Mouse (Mus musculus): ENCODE results near the gene Ppp1r9a. TPM values are rescaled to one million over a fixed set of nuclear protein-coding genes. Genes with fewer than 3 reads are reported as not detected.

Ppp1r9a gene
- polyA plus RNA-seq, 1 experiment: 1.1 TPM

DNA sequence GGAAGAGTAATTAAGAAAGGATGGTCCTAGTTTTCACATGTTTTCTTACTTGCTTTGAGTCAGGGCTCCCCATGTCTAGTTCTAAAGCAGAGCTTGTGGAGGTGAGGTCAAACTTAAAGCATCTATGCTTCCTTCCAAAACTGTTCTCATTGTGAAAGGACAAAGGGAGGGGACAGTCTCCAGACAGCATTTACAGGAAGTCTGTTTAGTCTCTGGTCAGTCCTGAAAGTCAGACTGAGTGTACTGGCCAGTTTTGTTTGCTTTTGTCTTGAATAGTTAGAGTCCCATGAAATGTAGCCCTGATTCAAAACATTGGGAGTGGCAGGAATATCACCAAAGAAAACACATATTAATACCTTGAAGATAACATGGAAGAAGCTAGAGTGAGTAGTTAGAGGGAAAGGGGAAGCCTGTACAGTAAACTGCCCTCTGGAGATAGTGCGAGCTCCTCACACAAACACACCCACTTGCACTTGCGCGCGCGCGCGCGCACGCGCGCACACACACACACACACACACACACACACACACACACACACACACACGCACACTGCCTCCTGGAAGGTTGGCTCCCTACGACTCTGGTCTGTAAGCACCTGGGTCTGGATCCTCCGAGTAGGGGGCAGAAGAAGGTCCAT is 260.9 kb downstream of the Ppp1r9a start:
- H3K36me3 ChIP-seq (ENCODE audit: control insufficient read depth, insufficient read depth, low read length): no peaks in the 10 kb centered on the region
- no peaks in the 10 kb centered on the region for H3K4me1 ChIP-seq (ENCODE audit: control insufficient read depth, insufficient read depth, insufficient read length, low read length)
- no peak overlapping the region for H3K4me3 ChIP-seq (ENCODE audit: low read depth, low read length)
- TF ChIP-seq CTCF (IDR thresholded peaks at IDR 0.05; ENCODE audit: extremely low read depth, insufficient read length, insufficient replicate concordance, low read depth, low read length) (no peak), POLR2A (IDR thresholded peaks at IDR 0.05; ENCODE audit: low read depth, low read length) (no peak)
- H3K27me3 ChIP-seq (ENCODE audit: control insufficient read depth, insufficient read depth, low read length): no peaks in the 10 kb centered on the region
- no peak overlapping the region for H3K27ac ChIP-seq (ENCODE audit: insufficient read depth, low read depth, low read length)
- 94% methylated on average over 14 of the region's 14 CpGs for WGBS

DNA sequence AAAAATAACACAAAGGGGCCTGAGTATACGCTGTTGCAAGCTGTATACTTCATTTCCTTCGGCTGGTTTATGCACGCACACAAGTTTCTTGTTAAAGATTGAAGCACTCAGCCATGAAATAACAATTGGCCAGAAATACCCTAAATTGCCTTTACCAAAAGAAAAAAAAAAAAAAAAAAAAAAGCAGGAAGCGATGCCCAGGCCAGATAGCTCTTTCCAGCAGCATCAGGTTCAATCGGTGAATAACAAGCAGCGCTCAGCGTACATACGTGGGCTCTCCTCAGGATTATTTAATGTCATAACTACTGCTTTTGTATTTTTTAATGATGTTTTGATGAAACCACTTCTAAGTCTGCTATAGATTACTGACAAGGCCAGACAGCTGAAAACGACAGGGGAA is 262.1 kb downstream of the Ppp1r9a start:
- H3K4me3 ChIP-seq (ENCODE audit: low read depth, low read length): no peak overlapping the region
- 87% methylated on average over 9 of the region's 9 CpGs for WGBS
- no peaks in the 10 kb centered on the region for H3K36me3 ChIP-seq (ENCODE audit: control insufficient read depth, insufficient read depth, low read length)
- H3K4me1 ChIP-seq (ENCODE audit: control insufficient read depth, insufficient read depth, insufficient read length, low read length): no peaks in the 10 kb centered on the region
- H3K27me3 ChIP-seq (ENCODE audit: control insufficient read depth, insufficient read depth, low read length): no peaks in the 10 kb centered on the region
- no peak overlapping the region for H3K27ac ChIP-seq (ENCODE audit: insufficient read depth, low read depth, low read length)
- TF ChIP-seq CTCF (IDR thresholded peaks at IDR 0.05; ENCODE audit: extremely low read depth, insufficient read length, insufficient replicate concordance, low read depth, low read length) (no peak), POLR2A (IDR thresholded peaks at IDR 0.05; ENCODE audit: low read depth, low read length) (no peak)

DNA sequence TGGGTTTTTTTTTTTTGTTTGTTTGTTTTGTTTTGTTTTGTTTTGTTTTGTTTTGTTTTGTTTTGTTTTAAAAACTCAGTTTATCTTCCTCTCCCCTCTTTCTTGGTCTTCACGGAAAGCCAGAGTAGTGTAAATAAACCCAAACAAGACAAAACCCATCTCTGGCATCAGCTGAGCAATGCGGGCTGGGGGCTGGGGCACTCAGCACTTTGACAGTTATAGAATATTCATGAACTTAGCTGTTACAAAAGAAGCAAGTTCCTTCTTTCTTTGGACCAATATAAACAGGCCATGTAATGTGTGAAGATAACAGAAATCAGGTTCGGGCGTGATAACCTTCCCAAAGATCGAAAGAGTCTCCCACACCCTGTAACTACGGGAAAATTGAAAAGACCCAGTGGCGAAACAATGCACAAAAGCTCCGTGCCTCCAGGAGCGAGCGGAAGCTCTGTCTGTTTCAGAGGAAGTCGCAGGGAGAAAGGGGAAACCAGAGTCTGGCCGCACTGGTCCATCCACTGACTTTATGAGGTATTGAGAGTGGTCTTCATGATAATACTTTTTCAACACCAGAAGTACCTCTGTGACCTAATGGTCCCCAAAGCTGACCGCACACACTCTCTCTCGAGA is 264.4 kb downstream of the Ppp1r9a start:
- TF ChIP-seq POLR2A (IDR thresholded peaks at IDR 0.05; ENCODE audit: low read depth, low read length): no peak
- TF ChIP-seq CTCF (IDR thresholded peaks at IDR 0.05; ENCODE audit: extremely low read depth, insufficient read length, insufficient replicate concordance, low read depth, low read length): no peak
- WGBS: 52% methylated on average over 14 of the region's 14 CpGs
- H3K27me3 ChIP-seq (ENCODE audit: control insufficient read depth, insufficient read depth, low read length): no peaks in the 10 kb centered on the region
- no peaks in the 10 kb centered on the region for H3K4me1 ChIP-seq (ENCODE audit: control insufficient read depth, insufficient read depth, insufficient read length, low read length)
- no peak overlapping the region for H3K4me3 ChIP-seq (ENCODE audit: low read depth, low read length)
- H3K36me3 ChIP-seq (ENCODE audit: control insufficient read depth, insufficient read depth, low read length): no peaks in the 10 kb centered on the region
- H3K27ac ChIP-seq (ENCODE audit: insufficient read depth, low read depth, low read length): no peak overlapping the region

- no peak for TF ChIP-seq POLR2A (IDR thresholded peaks at IDR 0.05; ENCODE audit: low read depth, low read length)
- no peak for TF ChIP-seq CTCF (IDR thresholded peaks at IDR 0.05; ENCODE audit: extremely low read depth, insufficient read length, insufficient replicate concordance, low read depth, low read length)
- Histone ChIP-seq H3K4me3 (ENCODE audit: low read depth, low read length) (no peak overlapping the region), H3K27ac (ENCODE audit: insufficient read depth, low read depth, low read length) (no peak overlapping the region), H3K27me3 (ENCODE audit: control insufficient read depth, insufficient read depth, low read length) (no peaks in the 10 kb centered on the region), H3K4me1 (ENCODE audit: control insufficient read depth, insufficient read depth, insufficient read length, low read length) (no peaks in the 10 kb centered on the region), H3K36me3 (ENCODE audit: control insufficient read depth, insufficient read depth, low read length) (no peaks in the 10 kb centered on the region)
- 88% methylated on average over 9 of the region's 9 CpGs for WGBS
Measured at GRCm38 (mm10) chr6:5168158-5168557, 265.4 kb downstream of the Ppp1r9a start.

DNA sequence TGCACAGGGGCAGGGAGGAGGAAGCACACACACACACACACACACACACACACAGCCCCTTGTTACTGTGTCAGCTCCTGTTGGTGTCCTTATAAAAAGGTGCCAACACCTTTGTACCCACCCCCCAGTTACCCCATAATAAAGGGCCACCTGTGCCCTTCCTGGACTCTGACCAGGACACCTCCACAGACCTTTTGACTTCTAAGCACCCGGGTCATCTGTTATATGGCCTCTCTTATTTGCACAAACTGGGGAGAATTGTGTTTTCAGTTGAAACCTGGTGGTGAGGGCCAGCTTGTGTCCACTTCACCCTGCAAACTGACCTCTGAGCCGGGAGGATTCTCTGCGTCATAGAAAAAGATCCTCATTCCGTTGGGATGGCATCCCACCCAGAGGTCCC is 268.7 kb downstream of the Ppp1r9a start:
- Histone ChIP-seq H3K27ac (ENCODE audit: insufficient read depth, low read depth, low read length) (no peak overlapping the region), H3K36me3 (ENCODE audit: control insufficient read depth, insufficient read depth, low read length) (no peaks in the 10 kb centered on the region), H3K4me3 (ENCODE audit: low read depth, low read length) (no peak overlapping the region), H3K4me1 (ENCODE audit: control insufficient read depth, insufficient read depth, insufficient read length, low read length) (no peaks in the 10 kb centered on the region), H3K27me3 (ENCODE audit: control insufficient read depth, insufficient read depth, low read length) (no peaks in the 10 kb centered on the region)
- 58% methylated on average over 4 of the region's 4 CpGs for WGBS
- TF ChIP-seq POLR2A (IDR thresholded peaks at IDR 0.05; ENCODE audit: low read depth, low read length): no peak
- TF ChIP-seq CTCF (IDR thresholded peaks at IDR 0.05; ENCODE audit: extremely low read depth, insufficient read length, insufficient replicate concordance, low read depth, low read length): no peak

DNA sequence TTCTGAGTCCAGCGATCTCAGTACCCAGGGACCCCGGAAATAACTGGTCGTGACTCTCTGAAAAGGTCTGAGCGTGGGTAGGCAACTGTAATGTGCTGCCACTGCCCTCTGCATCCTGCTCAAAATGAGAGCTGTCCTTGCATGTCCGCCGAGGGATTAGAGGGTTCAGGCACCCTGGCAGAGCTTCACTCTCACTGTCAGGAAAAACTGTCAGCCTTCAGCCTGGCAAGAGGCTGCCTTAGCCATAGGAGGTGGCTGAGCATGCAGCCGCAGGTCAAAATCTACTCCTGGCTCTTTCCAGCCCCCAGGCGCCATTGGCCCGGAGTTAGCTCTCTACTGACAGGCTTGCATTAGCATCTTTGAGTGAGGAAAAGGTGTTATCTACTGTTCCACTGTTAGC is 269.9 kb downstream of the Ppp1r9a start:
- no peak for TF ChIP-seq POLR2A (IDR thresholded peaks at IDR 0.05; ENCODE audit: low read depth, low read length)
- TF ChIP-seq CTCF (IDR thresholded peaks at IDR 0.05; ENCODE audit: extremely low read depth, insufficient read length, insufficient replicate concordance, low read depth, low read length): no peak
- no peak overlapping the region for H3K27ac ChIP-seq (ENCODE audit: insufficient read depth, low read depth, low read length)
- H3K4me1 ChIP-seq (ENCODE audit: control insufficient read depth, insufficient read depth, insufficient read length, low read length): no peaks in the 10 kb centered on the region
- 83% methylated on average over 9 of the region's 9 CpGs for WGBS
- H3K36me3 ChIP-seq (ENCODE audit: control insufficient read depth, insufficient read depth, low read length): no peaks in the 10 kb centered on the region
- H3K4me3 ChIP-seq (ENCODE audit: low read depth, low read length): no peak overlapping the region
- no peaks in the 10 kb centered on the region for H3K27me3 ChIP-seq (ENCODE audit: control insufficient read depth, insufficient read depth, low read length)

DNA sequence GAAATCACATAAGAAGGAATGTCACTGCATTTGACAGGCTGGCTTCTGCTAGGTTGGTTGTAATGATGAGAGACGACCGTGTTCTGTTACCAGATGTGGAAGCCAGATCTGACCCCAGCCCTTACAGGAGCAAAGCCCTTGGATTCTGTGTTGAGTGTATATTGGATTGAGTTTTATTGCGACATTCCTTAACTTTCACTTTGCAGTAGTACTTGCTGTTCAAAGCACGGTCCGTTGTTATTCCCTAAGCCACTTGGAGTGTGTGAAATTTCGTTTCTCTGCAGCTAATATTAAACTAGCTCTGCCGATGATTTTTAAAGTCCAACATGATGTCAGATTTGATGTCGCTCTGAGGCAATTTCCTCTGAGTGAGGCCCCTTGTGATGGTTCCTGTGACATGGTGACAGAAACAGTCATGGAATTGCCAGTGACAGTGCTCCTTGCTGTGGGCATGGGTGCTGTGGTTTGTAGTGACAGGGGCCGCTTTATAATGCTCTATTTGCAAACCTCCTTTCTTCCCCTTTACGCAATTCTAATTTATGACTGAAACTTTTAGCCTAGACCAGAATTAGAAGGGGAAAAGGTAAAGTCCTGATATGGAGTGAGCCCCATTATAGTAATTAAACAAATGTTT is 271.6 kb downstream of the Ppp1r9a start:
- H3K36me3 ChIP-seq (ENCODE audit: control insufficient read depth, insufficient read depth, low read length): no peaks in the 10 kb centered on the region

More for the DNA sequence above, 271.6 kb downstream of the Ppp1r9a start:
- no peaks in the 10 kb centered on the region for H3K27me3 ChIP-seq (ENCODE audit: control insufficient read depth, insufficient read depth, low read length)
- H3K4me1 ChIP-seq (ENCODE audit: control insufficient read depth, insufficient read depth, insufficient read length, low read length): no peaks in the 10 kb centered on the region
- WGBS: 79% methylated on average over 10 of the region's 10 CpGs
- TF ChIP-seq CTCF (IDR thresholded peaks at IDR 0.05; ENCODE audit: extremely low read depth, insufficient read length, insufficient replicate concordance, low read depth, low read length) (no peak), POLR2A (IDR thresholded peaks at IDR 0.05; ENCODE audit: low read depth, low read length) (no peak)
- H3K4me3 ChIP-seq (ENCODE audit: low read depth, low read length): no peak overlapping the region
- no peak overlapping the region for H3K27ac ChIP-seq (ENCODE audit: insufficient read depth, low read depth, low read length)
